Mouse (Mus musculus): ENCODE results near the gene Pdlim7.

Gene Pdlim7

GRCm38 (mm10) chr13:55468851-55469560 lies 44.5 kb downstream of the Pdlim7 start:
- in situ Hi-C loops (cut with MseI, MboI) = loop anchor here (5.0 kb wide), 2 partner anchors 52 to 62 kb away; partner anchors contain the start of gene Pfn3 (in 1 of the 2)

- in situ Hi-C loops (cut with MseI, MboI) = loop anchor here (5.0 kb wide), 2 partner anchors 49 to 59 kb away; partner anchors contain the start of gene Pfn3 (in 1 of the 2)
Measured at GRCm38 (mm10) chr13:55465830-55466440, 47.5 kb downstream of the Pdlim7 start.

- in situ Hi-C loops (cut with MseI, MboI) = loop anchor here (5.0 kb wide), 2 partner anchors 48 to 58 kb away; partner anchors contain the start of gene Pfn3 (in 1 of the 2)
Measured at GRCm38 (mm10) chr13:55465184-55465583, 48.3 kb downstream of the Pdlim7 start.

- in situ Hi-C loops (cut with MseI, MboI) = no loop called here
Measured at GRCm38 (mm10) chr13:55464027-55464884, 49.2 kb downstream of the Pdlim7 start, which contains the start of gene Prr7. TSS of gene Prr7 (plus strand) at chr13:55464267.

- in situ Hi-C loops (cut with MseI, MboI) = no loop called here
Measured at GRCm38 (mm10) chr13:55463399-55464026, 50.0 kb downstream of the Pdlim7 start.

- in situ Hi-C loops (cut with MseI, MboI) = no loop called here
Measured at GRCm38 (mm10) chr13:55462965-55463364, 50.5 kb downstream of the Pdlim7 start.

- in situ Hi-C loops (cut with MseI, MboI) = no loop called here
Measured at GRCm38 (mm10) chr13:55451785-55452549, 61.5 kb downstream of the Pdlim7 start.

GRCm38 (mm10) chr13:55451296-55451695 lies 62.2 kb downstream of the Pdlim7 start:
- in situ Hi-C loops (cut with MseI, MboI) = no loop called here

GRCm38 (mm10) chr13:55450511-55450980 lies 62.9 kb downstream of the Pdlim7 start:
- in situ Hi-C loops (cut with MseI, MboI) = no loop called here

- in situ Hi-C loops (cut with MseI, MboI) = no loop called here
Measured at GRCm38 (mm10) chr13:55449679-55450441, 63.6 kb downstream of the Pdlim7 start.

GRCm38 (mm10) chr13:55449205-55449604 lies 64.3 kb downstream of the Pdlim7 start:
- in situ Hi-C loops (cut with MseI, MboI) = no loop called here

GRCm38 (mm10) chr13:55448131-55448530 lies 65.3 kb downstream of the Pdlim7 start:
- in situ Hi-C loops (cut with MseI, MboI) = no loop called here

- in situ Hi-C loops (cut with MseI, MboI) = no loop called here
Measured at GRCm38 (mm10) chr13:55447543-55447943, 65.9 kb downstream of the Pdlim7 start.

GRCm38 (mm10) chr13:55446483-55447105 lies 66.9 kb downstream of the Pdlim7 start:
- in situ Hi-C loops (cut with MseI, MboI) = no loop called here
